Mouse (Mus musculus): ENCODE measurements around the gene 1500009L16Rik.

Gene 1500009L16Rik

DNA sequence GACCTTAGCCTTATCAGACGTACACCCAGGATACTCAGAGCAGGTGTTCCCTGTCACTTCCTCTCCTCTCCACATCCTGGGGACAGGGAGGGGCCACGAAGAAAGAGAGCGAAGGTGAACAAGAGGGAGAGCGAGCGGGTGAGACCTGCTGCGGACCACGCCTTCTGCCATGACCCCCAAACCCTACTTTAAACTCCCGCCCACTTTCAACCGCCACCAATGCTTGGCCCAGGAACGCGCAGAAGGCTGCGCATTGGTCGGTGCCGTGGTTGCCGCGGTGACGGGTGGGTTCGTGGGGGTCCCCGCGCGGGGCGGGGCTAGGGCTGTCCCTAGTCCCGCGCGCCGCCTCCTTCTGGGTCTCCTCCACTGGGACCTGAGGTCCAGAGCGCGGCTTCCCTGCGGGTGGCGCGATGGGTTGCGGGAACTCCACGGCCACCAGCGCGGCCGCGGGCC lies at the start of gene 1500009L16Rik:
Gene 1500009L16Rik, plus strand, starts transcription at position 287 of the 453 bp plus-strand sequence.
- peak; percentile 46 for DNase-seq (ENCODE audit: low spot score)

GRCm38 (mm10) chr10:83681334-83681733 lies 41.3 kb upstream of the 1500009L16Rik start:
- no peak for DNase-seq (ENCODE audit: low spot score)

- DNase-seq (ENCODE audit: low spot score) = no peak
Observed at GRCm38 (mm10) chr10:83688215-83688614, 34.5 kb upstream of the 1500009L16Rik start.

DNA sequence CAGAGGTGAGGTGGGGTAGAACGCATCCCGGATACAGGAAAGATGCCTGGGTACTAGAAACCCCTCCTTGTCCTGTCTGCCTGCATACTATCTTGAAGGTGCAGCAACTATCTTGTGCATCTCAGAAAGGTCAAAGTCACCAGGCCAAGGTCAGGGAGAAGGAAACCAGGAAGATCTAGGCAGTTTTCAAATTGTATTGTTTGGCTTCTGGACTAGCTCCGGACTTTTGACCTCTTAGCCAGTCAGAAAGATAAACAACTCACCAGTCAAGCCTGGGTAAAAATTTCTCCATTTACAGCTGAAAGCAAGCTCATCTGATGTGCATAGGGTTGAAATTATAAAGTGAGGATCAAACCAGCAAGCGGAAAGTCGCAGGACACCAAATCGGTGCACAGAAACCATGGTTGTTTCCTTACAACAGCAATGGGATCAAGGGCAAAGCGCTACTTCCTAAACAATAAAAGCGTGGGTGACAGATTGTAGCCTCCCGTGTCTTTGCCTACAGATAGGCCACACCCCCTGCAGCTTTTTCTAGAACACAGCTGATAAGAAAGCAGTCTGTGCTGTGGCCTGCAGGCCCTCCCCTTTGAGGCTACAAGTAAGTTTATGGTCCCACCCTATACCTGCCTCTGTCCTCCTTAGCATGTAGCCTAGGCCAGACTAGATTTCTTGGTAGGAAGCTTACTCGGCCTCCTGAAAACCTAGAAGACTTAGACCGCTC lies 30.3 kb upstream of the 1500009L16Rik start:
- DNase-seq (ENCODE audit: low spot score) = no peak

DNA sequence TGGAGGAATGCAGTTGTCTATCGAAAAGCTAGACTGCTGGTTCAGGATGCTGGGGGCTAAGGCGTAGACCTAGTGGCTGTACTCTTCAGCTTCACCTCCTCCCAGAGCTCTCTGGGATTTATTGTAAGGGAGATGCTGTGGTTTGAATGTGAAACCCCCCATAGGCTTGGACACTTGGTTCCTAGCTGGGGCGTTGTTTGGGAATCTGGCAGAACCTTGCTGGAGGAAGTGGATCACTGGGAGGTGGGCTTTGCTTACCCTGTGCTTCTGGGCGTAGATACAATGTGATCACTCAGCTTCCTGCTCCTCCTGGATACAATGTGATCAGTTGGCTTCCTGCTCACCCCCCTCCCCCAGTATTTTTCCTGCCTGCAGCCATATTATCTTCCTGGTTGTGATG lies 26.4 kb upstream of the 1500009L16Rik start:
- no peak for DNase-seq (ENCODE audit: low spot score)

GRCm38 (mm10) chr10:83706628-83707027 lies 16.0 kb upstream of the 1500009L16Rik start:
- no peak for DNase-seq (ENCODE audit: low spot score)

- no peak for DNase-seq (ENCODE audit: low spot score)
Observed at GRCm38 (mm10) chr10:83709920-83710319, 12.7 kb upstream of the 1500009L16Rik start.

GRCm38 (mm10) chr10:83711769-83712168 lies 10.9 kb upstream of the 1500009L16Rik start:
- no peak for DNase-seq (ENCODE audit: low spot score)

- DNase-seq (ENCODE audit: low spot score) = peak; percentile 47
Observed at GRCm38 (mm10) chr10:83718855-83719474, 3.7 kb upstream of the 1500009L16Rik start.

GRCm38 (mm10) chr10:83723055-83723454 lies 390 bp downstream of the 1500009L16Rik start:
- no peak for DNase-seq (ENCODE audit: low spot score)

DNA sequence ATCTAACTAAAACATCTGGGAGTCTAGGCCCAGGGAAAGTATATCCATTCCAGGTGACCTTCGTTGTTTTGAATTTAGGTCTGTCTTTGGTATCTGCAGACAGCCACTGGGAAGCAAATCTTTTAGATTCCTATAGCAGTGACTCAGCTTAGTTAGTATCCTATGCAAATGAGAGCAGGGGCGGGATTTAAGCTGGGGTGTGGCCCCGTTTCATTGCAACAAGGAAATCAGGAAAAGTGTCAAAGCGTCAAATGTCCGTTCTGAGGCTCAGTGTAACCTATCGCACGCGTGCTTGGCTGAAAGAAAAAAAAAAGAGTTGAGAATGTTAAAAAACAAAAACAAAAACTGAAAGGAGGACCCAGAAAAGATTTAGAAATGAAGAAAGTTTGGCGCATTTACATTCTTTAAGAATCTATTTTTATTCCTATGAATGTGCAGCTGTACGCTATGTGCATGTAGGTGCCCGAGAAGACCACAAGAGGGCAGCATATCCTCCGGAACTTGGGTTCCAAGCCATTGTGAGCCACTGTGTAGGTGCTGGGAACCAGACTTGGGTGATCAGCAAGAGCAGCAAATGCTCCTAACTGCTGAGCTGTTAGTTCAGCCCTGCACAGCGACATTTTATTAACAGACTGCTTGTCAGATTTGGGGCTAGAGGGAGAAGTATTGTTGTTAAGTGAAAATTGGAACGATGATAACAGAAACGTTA lies 1.8 kb downstream of the 1500009L16Rik start:
- no peak for DNase-seq (ENCODE audit: low spot score)

DNA sequence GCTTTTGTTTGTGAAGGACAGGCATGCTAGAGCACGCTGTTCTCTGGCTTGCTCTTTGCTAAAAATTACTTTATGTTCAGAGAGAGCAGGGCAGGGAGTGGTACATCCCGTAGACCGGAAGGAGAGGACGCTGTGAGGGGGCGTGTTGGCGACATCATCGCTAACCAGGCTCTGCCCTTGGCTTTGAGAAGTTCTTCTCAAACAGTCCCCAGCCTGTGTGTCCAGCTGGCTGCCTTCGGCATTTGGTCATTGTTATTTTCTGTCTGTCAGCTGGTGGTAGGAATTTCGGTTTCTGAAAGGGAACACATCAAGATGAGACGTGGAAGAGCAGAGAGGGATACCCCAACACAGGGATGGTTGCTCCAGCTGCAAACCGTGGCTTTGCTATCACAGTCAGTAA lies 3.5 kb downstream of the 1500009L16Rik start:
- DNase-seq (ENCODE audit: low spot score) = no peak

DNA sequence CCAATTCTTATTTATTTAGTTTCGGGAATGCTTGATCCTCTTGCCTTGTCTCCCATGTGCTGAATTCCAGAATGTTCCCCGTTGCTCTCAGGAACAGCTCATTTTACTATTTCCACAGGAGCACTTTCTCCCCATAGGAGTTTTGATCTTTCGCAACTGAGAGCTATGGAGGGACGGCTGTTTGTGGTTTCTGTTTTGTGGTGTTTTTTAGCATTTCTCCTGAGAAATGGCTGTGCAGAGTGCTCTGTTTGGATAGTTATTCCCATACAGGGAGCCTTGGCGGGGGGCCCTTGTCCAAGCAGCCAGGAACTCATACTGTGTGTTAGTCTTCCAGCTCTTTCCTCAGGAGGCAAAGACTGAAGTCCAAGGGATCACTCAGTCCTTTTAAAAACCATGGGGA lies 5.2 kb downstream of the 1500009L16Rik start:
- no peak for DNase-seq (ENCODE audit: low spot score)

GRCm38 (mm10) chr10:83728529-83728928 lies 5.9 kb downstream of the 1500009L16Rik start:
- no peak for DNase-seq (ENCODE audit: low spot score)

- DNase-seq (ENCODE audit: low spot score) = no peak
Observed at GRCm38 (mm10) chr10:83729076-83729475, 6.4 kb downstream of the 1500009L16Rik start.

GRCm38 (mm10) chr10:83729492-83729891 lies 6.8 kb downstream of the 1500009L16Rik start:
- peak; percentile 72 for DNase-seq (ENCODE audit: low spot score)

DNA sequence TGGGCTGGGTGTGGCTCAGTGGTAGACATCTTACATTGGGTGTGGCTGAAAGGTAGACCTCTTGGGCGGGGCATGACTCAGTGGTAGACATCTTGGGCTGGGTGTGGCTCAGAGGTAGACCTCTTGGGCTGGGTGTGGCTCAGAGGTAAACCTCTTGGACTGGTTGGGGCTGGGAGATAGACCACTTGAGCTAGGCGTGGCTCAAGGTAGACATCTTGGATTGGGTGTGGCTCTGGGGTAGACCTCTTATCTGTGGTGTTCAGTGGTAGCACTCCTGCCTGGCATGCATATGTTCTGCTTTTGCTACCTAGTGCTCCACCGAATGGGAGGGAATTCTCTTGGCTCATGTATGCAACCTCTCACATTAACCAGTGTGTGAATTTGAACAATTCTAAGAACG lies 11.1 kb downstream of the 1500009L16Rik start:
- no peak for DNase-seq (ENCODE audit: low spot score)

GRCm38 (mm10) chr10:83738996-83739655 lies 16.5 kb downstream of the 1500009L16Rik start:
- no peak for DNase-seq (ENCODE audit: low spot score)

DNA sequence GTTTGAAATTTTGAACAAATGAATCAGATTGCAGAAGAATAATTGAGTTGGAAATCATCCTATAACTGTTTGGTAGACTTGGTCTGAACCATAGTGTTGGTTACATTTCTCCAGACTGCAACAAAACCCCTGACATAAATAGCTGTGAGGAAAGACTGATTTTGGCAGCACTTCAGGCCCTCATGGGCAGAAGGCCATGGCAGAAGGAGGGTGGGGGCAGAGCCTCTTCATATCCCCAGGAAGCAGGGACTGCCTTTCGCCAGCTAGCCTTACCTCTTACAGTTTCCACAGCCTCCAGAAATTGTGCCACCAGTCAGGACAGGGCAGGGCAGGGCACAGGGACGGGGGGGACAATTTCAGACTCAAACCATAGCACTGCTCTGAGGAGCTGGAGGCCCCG lies 22.0 kb downstream of the 1500009L16Rik start:
- DNase-seq (ENCODE audit: low spot score) = no peak

DNA sequence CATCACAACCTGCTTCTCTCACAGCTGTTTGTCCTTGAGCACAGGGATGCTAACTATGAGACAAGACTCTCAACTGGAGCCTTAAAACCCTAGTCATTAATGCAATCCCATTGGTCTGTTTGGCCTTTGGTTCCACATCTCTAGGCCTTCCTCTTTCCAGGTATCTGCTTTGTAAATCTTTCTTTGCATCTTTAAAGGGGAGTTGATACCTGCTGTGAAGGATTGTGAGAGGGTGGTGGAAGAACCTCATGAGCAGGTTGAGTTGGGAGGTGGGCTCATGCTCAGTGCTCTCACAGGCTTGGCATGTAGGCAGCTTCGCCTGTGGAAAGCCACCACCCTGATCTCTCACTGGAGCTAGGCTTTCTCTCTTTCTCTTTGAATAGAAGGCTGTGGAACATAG lies 30.4 kb downstream of the 1500009L16Rik start:
- DNase-seq (ENCODE audit: low spot score) = no peak

- no peak for DNase-seq (ENCODE audit: low spot score)
Observed at GRCm38 (mm10) chr10:83757343-83757962, 34.8 kb downstream of the 1500009L16Rik start.

DNA sequence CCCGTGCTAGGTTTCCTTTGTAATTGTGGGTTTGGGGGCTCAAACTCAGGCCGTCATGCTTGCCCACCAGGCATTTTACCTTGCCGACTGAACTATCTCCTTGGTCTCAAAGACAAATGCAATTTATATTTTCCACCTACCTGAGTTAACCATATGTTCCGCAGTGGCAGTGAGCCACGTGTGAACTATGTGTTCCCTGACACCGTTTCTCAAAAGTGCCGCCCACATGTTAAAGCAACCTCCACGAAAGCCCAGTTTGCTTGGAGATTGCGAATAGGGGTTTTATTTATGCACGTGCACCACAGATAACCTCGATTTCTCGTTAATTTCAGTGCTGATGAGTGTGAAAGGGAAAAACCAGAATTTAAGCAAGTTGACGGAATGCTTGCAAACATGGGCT lies 36.1 kb downstream of the 1500009L16Rik start:
- DNase-seq (ENCODE audit: low spot score) = no peak
